Mouse (Mus musculus): ENCODE measurements around the gene Ctbp1.

The Ctbp1 gene

DNA sequence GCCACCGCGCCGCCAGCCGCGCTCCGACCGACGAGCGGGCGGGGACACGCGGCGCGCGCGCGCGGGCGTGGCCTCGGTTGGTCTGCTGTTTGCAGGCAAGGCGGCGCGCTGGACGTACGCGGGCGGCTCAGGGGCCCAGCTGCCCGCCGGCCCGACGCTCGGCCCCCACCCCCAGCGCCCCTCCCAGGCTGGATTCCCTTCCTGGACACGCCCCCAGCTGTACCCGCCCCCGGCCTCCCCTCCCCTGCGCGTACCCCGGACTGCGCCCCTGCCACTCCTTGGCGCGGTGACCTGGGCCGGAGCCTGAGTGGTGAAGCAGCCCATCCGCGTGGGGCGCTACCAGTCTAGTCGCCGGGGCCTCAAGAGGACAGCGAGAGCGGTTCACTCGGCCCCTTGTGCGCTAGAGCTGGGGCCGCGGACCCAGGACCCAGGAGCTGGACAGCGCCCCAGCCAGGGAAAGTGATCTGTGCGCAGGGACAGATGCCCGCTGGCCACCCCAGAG is at the start of gene Ctbp1:
Gene Ctbp1 (minus strand): TSS at position 42 of the 502 bp plus-strand sequence.
- peak; percentile 77 to 90 for DNase-seq (ENCODE audit: low spot score in 2 of 2)

DNA sequence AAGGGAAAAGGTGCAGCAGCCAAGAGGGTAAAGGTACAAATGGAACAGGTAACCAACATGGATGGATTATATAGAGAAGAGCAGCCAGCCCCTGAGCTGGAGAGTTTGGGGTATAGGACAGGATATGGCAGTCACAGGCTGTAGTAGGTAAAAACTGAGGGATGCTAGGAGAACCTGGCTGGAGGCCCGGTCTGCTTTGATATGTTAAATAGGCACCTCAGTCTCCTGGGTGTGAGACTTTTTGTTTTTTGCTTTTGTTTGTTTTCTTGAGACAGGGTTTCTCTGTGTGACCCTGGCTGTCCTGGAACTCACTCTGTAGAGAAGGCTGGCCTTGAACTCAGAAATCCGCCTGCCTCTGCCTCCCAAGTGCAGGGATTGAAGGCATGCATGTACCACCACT is 49.7 kb upstream of the Ctbp1 start:
- DNase-seq (ENCODE audit: low spot score in 2 of 2), result no peak

- no peak for DNase-seq (ENCODE audit: low spot score in 2 of 2)
These were observed 37.4 kb upstream of the Ctbp1 start for GRCm38 (mm10) chr5:33312192-33312591.

DNA sequence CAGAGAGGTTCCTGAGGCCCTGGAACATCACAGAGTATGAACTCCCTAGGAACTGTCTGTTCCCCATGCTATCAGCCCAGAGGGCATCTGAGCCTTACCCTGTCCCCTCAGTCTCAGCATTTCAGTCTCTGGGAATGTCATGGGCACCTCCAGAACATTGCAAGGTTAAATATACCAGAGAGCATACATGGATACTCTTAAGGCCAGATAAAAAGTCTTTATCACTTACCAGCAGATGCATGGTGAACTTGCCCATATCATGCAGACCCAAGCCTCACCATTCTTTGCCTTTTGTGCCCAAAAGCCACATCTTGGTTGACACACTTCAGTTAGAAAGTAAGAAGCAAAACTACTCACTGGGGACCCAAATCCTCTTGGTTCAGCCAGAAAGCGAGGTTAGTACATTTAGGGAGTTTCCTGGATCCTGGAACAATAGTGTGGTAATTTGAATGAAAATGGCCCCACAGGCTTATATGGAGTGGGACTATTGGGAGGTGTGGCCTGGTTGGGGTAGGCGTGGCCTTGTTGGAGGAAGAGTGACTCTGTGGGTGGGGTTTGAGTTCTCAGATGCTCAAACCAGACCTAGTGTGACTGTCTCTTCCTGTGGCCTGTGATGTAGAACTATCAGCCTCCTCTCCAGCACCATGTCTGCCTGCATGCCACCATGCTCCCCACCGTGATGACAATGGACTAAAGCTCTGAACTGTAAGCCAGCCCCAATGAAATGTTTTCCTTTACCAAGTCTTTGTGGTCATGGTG is 36.1 kb upstream of the Ctbp1 start:
- no peak for DNase-seq (ENCODE audit: low spot score in 2 of 2)

GRCm38 (mm10) chr5:33301801-33302200 is 27.0 kb upstream of the Ctbp1 start:
- DNase-seq (ENCODE audit: low spot score in 2 of 2), result no peak

DNA sequence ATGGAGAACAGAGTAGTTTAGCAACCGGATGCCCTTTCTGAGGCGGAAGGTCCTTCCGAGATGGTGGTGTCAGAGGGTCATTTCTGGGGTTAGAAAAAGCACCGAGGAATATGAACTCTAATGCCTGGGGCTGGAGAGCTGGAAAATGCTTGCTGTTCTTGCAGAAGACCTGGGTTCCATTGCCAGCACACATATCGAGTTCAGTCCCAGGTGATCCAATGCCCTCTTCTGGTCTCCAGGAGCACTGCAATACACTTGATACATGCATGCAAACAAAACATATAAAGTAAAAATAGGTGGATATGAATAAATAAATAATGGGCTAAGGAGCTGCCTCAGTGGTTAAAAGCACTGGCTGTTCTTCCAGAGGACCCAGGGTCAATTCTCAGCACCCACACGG is 22.4 kb upstream of the Ctbp1 start:
- DNase-seq (ENCODE audit: low spot score in 2 of 2), result no peak

DNA sequence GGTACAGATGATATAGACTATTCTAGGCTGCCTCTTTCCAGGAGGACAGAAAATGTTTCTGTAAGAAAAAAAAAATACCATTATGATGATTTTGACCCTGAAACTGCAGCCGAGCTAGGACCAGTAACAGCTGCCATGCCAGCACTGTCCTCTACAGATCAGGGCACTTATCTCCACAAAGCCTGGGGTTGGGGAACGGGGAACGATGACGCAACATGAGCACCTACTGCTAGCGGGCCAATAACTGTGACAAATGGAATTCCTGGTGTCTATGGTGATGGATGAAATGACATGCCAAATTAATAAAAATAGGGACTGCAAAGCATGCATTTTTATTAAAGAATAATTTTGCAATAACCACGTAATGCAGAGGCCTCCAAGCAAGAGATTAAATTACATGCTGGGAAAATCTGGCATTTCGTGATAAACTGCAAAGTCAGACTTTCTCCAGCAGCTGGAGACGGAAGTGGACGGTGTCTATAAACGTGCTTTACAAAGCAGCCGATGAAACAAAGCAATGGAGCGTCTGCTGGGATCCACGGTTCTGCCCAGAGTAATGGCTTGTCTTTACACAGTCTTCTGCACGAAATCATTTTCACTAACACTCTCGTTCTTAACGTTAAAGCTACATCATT is 19.1 kb upstream of the Ctbp1 start:
- DNase-seq (ENCODE audit: low spot score in 2 of 2), result no peak

DNA sequence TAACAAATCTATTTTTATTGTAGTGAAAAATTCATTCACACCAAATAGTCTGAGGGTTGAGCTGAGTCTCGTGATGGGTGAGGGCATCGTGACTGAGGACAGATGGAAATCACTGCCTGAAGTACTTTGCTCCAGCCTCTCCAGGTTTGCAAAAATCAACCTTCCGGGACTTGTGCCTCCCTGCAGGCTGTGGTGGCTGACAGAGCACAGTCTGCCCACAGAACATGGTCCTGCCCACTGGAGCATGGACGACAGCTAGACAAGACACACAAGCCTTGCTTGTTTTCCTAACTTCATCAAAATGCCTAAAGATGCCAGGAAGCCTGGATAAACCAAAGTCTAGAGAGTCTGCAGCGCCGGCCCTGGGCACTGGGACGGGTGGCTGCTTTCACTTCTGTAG is 9.2 kb upstream of the Ctbp1 start:
- DNase-seq (ENCODE audit: low spot score in 2 of 2), result no peak

DNA sequence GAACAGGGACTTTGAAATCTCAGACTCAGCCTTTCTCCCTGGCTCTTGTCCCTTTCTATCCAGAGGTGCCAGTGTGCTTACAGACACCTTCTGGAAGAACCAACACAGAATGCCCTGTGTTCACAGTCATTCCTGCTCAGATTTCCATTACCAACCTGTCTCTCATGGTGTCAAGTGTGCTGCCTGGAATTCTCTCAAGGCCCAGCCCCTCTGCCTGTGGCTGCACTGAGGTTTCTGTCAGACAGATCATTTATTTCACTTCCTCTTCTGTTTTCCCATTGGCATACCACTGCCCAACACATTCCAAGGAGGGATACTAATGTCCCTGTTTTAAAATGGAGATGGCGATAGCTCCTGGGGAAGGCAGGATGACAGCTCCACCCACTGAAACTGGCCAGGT is 6.6 kb upstream of the Ctbp1 start:
- no peak for DNase-seq (ENCODE audit: low spot score in 2 of 2)

DNA sequence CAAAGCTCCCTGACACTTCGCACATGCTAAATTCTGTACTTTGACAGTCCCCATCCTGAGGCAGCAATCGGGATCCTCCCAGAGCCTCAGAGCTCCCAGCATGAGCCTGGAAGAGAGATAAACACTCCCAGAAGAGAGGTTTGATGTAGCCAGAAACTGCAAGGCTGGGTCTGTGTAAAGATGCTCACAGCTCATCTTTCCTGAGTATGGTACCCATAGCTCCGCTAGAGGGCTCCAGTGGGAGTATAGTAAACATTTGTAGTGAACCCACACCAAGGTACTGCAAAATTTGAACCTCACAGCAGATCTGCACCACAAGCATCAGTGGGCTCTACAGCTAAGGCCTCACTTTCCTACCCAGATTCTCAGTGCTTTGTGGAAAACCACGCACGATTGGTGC is 4.2 kb upstream of the Ctbp1 start:
- peak in 1 of 2 experiments; percentile 26 for DNase-seq (ENCODE audit: low spot score in 2 of 2)

DNA sequence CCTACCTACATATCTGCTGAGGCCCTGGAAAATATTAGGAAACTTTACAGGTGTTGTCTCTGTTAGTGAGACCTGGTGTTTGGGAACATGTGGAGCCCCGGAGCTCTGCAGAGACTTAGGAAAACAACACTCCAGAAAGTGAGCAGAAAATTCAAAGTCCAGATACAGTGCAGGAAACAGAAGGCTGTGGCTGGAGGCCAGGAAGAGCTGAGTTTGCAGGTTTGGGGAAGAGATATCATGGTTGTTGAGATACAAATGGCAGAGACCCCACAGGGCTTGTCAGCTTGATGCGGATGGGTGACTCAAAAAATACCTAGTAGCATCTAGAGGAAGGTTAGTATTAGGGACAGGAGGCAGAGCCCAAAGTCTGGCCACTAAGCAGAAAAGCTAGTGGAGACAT is 2.5 kb upstream of the Ctbp1 start:
- no peak for DNase-seq (ENCODE audit: low spot score in 2 of 2)

DNA sequence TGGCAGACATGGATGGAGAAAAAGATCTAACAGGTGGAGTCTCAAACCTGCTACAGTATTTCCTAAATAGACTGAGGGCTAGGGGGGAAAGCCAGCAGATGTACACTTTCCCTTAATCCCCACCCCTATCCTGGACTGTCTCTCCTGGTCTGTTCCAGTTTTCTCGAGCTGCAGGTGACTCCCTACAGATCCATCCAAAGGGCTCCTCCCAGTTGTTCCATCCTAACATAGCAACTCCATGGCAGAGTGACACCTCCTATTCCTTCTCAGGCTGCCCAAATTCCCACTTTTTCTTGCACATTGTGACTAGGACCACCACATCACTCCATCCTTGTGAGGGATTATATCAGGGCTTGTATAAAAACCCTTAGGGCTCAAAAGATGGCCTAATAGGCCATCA is 960 bp upstream of the Ctbp1 start:
- no peak for DNase-seq (ENCODE audit: low spot score in 2 of 2)

DNA sequence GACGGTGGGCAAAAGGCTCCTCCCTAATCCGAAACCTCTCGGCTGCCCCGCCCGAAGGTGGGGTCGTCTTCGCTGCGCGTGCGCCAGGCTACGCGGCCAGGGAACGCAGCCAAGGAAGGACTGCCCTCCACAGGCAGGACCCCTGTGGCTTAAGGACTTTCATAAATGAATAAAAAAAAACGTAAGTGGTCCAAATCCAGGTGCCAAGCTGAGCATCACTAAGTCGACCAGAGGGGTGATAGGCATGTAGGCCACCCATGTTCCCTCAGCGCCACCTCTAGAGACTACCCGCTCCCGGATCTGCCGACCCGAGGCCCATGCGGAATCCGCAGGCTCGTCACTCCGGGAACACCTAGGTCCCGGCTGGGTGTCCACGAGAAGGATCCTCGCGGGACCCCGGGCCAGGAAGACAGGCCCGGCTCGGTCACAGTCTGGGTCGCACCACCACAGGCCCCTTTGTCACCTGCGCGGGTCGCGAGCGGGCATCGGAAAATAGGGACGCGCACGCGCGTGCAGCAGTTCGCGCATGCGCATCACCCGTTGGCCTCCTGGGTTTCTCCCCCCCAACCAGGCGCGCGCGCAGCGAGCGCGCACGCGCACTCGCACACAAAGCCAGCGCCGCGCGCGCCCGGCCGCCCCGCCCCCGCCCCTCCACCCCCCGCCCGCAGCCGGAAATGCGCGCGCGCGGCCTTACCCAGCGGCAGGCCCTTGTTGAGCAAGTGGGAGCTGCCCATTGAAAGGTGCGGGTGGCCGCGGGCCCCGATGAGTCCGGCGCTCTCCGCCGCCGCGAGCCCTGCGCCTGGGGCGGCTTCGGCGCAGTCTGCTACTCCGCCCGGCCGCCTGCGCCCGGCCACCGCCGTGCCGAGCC is 475 bp downstream of the Ctbp1 start:
- peak; percentile 83 to 96 for DNase-seq (ENCODE audit: low spot score in 2 of 2)

DNA sequence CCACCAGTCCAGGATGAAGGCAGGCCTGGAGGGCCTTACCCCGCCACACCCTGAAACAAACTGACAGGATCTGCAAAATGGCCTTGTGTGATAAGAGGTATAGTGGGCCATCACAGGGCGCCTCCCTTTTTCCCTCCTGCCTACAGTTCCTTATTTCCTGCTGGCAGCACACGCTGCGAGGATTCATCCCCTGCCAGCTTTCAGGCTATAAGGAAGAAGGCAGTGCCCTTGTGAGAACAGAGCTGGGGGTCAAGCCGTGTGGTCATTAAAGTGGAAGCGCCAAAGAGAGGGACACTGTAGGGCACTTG is 1.1 kb downstream of the Ctbp1 start:
- no peak for DNase-seq (ENCODE audit: low spot score in 2 of 2)

DNA sequence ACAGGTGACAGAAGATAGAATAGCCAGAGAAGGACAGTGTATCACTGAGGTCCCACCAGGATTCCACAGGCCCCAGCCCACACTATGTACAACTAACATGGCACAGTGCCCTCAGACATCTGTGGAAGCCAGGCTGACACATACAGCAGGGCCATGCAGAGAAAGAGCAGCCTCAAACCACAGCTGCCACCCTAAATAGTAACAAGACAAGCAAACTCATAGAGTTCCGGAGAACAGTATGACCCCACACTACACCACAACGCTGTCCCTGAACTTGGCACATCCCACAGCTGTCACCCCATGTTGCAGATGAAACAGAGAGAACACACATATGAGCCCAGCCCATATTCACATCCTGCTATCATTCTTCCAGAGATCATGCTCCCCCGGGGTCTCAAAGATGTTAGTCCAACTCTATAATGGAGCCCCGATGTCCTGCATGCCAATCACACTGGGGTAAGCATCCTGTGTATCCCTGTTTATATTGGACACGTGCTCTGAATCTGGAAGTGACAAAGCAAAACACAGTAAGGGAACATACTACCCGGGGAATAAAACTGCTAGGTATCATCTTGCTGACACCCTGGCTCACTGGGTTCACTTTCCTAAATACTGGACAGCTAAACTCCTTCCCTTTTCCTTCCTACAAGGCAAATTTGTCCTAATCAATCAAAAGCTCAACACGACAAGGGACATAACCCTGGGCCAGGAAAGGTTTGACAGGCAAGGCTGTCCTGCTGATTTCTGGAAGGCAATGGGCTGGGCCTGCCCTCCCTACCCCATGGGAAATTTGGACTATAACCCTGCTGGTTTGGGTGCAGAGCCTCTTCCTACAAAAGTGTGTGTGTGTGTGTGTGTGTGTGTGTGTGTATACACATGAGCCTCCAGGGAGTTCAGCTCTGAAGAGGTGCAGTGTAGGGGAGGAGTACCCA is 1.7 kb downstream of the Ctbp1 start:
- DNase-seq (ENCODE audit: low spot score in 2 of 2), result no peak

DNA sequence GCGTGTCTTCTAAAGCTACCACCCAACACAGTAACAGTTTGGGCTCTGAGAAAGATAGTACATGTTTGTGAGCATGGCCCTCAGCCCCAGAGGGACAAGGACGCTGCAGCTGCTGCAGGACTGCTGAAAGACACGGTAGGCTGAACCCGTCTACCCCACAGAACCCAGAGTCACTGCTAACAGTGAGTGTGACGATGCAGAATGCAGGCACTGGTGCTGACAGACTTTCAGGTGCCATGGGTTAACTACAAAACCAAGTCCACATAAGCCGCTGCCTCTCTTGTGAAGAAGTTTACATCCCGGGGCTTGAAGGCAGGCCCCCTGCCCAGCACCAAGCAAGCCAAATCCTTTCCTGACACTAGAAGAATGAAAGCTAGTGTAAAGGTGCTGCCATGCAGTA is 2.6 kb downstream of the Ctbp1 start:
- DNase-seq (ENCODE audit: low spot score in 2 of 2), result no peak

DNA sequence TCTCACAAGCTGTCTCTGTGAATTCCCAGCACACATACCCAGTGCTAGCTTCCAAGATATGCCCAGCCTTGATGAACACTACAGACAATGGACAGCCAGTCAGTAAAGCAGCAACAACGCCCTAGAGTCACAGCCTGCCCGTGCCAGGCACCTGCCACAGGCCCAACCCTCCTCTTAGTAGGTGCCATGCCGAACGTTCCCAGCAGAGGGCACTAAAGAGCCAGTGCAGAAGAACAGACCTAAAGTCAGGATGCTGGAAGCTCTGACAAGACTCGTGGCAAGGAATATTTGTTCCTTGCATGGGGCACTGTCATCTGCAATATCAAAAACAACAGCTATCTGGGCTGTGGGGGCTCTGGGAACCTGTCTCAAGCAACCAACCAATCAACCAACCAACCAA is 4.2 kb downstream of the Ctbp1 start:
- peak; percentile 72 to 90 for DNase-seq (ENCODE audit: low spot score in 2 of 2)

GRCm38 (mm10) chr5:33254416-33254815 is 20.4 kb downstream of the Ctbp1 start:
- DNase-seq (ENCODE audit: low spot score in 2 of 2), result no peak

DNA sequence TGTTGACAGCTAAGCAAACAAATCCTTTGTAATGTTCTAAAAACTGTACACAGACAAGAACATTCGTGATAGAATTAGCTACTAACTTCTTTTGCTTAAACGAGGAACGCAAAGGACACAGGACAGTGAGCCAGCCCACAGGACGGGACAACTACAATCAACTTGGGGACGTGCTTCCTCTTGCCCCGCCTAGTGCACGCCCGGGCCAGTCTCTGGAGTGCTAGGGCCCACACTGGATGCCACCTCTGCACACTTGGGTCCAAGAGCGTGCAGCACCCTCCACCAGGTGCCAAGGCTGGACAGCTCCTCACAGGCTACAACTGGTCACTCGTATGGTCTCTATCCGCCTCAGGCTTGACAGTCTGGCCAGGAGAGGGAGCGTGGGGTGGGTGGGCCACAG is 26.6 kb downstream of the Ctbp1 start:
- no peak for DNase-seq (ENCODE audit: low spot score in 2 of 2)

GRCm38 (mm10) chr5:33247387-33247786 is 27.4 kb downstream of the Ctbp1 start:
- DNase-seq (ENCODE audit: low spot score in 2 of 2), result peak in 1 of 2 experiments; percentile 60

DNA sequence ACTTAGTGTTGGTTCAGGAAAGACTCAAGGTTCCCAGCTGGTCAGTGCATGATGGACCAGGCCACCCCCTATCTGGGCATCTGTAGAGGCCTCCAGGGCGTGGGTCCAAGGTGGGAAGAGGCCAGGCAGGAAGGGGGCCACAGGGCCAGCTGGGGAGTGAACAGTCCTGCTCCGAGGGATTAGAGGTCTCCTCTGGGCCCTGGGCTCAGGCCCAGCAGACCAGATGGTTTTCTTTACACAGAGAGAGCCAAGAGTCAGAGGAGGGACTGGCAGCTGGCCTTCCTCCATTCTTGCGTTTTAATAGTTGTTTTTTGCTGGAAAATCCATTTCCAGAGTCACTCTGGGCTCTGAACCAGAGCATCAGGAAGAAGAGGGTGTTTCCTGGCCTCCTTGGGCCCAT is 29.1 kb downstream of the Ctbp1 start:
- peak in 1 of 2 experiments; percentile 77 for DNase-seq (ENCODE audit: low spot score in 2 of 2)
